Mouse (Mus musculus) erythroid progenitor cell, adult 5-6 weeks (primary cell): ENCODE data around the gene Kcnd2. TPM values are rescaled to one million over a fixed set of nuclear protein-coding genes. Genes with fewer than 3 reads are reported as not detected.
"Not testable (repeated sequence)": the region's sequence is repeated elsewhere in the genome, so short reads cannot be mapped to it uniquely, and the experiment has no call there.

ENCODE experiments used
- ATAC-seq: replicated peaks from 2 replicates; pipeline ENCODE4 v1.8.0; 2016; ENCODE audit warnings: moderate number of reproducible peaks, mild to moderate bottlenecking, moderate TSS enrichment, inconsistent platforms; ENCODE audit not compliant: poor library complexity, low FRiP score, severe bottlenecking
- total RNA-seq, 2 experiments: library from RNA; stranded (forward) in 1 of 2; stranded (reverse) in 1 of 2; fragments of 150-400 nt in 1 of 2; fragments of 186-747, 209-891 nt in 1 of 2; gene quantifications; 2 replicates each; pipeline versions ENCODE4 v1.2.3 to v1.2.4; 2015 to 2017; ENCODE audit warnings: low replicate concordance in 2 of 2

Kcnd2 gene
- total RNA-seq (2015; ENCODE audit: low replicate concordance): not detected in 2 replicates
- total RNA-seq (2017; ENCODE audit: low replicate concordance): not detected in 2 replicates

DNA sequence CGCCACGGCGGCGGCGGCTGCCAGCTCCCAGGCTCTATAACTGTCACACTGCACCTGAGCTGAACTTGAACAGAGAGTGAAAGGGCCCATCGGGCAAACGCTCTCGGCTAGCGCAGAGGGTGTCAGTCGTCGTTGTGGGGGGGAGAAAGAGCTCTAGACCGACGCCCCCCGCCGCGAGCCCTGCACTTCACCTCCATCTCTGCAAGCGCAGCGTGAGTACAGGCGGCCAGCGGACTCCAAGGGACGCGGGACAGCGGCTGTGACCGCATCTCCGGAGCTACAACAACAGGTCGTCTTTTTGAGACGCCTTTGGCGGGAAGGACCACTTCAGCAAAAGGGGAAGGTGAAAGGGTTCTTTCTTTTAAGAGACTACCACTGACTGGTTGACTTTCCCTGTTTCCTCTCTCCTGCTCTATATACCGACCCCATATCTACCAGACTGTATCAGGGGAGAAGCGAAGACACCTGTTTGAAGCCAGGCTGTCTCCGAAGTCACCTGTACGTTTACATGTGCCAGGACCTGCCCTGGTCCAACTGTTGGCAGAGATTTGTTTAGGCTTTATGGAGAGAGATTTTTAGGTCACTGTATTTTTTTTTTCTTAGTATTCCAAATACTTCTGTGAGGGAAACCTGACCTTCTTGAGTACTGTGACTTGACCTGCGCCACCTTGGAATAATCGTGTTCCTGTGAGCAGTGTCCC lies at the start of gene Kcnd2:
Gene Kcnd2 (plus strand): TSS at position 13 of the 701 bp plus-strand sequence.
- no peak for ATAC-seq

DNA sequence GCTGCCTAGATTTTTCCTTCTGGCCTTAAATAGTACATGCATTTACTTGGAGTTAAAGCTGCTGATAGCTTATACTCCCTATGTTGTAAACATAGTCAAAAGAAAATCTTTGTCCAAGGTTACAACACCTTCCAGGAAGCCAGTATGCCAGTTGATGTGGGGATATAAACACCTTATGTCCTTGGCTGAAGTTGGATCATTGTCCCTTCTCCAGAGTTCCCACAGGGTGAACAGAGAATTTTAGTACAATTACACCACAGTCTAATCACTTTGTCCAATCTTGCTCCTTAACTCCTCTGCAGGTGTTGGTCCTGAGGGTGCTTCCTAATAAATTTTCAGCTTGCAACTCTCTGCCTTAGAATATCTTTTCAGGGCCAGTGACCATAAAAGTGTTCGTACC lies 48.7 kb upstream of the Kcnd2 start:
- ATAC-seq: no peak

DNA sequence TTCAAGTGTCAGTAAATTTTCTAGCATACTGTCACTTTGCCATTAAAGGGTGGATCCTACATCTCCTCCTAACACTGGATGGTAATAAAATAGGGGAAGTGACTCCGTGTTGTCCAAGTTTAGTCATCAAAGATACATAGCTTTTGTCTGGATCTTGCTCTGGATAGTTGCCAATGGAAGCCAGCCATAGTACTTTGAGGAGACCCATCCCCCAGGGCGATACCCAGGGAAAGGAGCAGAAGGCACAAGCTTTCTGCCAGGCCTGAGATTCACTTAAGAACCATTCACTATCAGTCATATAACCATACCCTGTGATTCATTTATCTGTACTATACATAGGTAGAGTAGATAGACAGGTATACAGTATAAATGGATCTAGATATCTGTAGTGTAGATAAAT lies 20.0 kb upstream of the Kcnd2 start:
- ATAC-seq: no peak

DNA sequence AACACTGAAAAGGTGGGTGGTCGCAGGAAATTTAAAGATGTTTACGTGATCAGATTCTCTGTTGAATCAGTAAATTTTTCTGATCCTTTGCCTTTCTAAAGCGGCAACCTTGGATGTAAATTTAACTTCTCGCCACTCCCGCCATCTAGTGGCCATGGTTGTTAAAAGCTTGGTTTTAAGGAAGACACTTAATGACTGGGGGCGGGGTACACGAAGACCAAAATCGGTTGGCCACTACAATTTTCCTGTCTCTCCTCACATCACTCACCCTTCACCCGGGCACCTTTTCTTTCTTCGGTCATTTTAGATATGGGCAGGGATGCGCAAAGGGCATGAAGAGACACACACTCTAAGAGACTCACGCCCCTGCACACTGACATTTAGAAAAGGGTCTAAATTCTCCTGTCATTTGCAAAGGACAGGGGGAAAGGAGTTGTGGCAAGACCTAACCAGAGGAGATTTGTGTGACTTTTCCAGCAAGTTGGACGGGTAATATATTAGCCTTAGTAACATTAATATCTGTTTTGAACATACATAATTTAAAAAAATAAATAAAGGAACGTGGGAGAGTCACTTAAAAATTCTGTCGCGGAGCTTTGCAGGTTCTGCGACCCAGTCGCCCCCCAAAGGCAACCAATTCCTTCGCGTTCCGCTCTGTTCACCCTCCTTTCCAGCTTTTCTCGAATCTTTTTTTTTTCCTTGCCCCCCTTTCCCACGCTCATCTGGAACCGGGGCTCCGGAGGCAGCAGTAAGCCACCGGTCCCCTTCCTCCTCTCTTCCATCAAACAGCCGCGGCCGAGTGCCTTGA lies 1.2 kb upstream of the Kcnd2 start:
- ATAC-seq: no peak

DNA sequence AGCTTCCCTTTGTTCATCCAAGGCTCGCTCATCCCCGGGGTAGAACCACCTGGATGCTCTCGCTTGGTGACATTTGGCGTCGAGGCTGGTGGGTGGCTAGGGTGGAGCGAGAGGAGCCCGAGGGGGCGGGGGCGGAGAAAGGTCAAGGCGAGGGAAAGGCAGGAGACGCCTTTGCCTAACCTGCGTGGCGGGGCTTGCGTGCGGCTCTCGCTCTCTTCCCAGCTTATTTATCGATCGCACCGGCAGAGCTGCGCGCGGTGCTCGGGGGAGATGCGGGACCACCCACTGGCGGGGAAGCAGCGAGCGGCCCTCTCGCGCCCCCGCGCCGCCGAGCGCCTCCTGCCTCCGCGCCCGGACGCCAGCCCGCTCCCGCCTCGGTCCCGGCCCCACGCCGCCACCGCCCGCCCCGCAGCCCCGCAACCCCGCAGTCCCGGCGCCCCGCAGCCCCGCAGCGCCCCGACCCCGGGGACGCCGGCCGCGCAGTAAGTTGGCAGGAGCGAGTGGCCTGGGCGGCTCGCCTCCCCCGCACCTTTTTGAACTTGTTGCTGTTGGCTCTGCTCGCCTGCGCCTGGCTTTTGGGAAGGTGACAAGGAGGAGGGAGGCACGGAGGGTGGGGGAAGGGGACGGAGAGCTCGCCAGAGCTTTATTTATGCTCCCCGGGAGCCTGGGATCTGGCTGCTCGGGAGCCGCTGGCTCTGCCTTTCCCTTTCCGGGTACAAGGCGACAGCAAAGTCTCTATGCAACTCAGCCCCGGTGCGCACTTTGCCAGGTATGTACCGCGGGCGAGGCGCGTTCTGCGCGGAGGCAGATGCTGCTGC lies 421 bp upstream of the Kcnd2 start:
- no peak for ATAC-seq

DNA sequence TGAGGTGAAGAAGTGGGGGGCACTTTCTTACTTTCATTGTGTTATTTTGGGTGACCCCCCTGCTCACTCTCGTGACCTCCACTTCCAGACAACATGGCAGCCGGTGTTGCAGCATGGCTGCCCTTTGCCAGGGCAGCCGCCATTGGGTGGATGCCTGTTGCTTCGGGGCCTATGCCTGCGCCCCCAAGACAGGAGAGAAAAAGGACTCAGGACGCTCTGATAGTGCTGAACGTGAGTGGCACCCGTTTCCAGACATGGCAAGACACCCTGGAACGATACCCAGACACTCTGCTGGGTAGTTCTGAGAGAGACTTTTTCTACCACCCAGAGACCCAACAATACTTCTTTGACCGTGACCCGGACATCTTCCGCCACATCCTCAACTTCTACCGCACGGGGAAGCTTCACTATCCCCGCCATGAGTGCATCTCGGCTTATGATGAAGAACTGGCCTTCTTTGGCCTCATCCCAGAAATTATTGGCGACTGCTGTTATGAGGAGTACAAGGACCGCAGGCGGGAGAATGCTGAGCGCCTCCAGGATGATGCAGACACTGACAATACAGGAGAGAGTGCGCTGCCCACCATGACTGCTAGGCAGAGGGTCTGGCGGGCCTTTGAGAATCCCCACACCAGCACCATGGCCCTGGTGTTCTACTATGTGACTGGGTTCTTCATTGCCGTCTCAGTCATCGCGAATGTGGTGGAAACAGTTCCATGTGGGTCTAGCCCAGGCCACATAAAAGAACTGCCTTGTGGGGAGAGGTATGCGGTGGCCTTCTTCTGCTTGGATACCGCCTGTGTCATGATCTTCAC lies 1.1 kb downstream of the Kcnd2 start:
- no peak for ATAC-seq

DNA sequence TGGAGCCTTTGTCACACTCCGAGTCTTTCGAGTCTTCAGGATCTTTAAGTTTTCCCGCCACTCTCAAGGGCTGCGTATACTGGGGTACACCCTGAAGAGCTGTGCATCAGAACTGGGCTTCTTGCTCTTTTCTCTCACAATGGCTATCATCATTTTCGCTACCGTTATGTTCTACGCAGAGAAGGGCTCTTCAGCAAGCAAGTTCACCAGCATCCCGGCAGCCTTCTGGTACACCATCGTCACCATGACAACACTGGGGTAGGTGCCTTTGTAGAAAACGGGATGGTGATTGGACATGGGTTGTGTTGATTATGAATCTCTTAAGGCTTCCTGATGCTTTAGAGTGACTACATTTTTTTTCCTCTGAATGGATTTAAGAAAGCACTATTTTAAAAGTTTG lies 1.9 kb downstream of the Kcnd2 start:
- no peak for ATAC-seq

DNA sequence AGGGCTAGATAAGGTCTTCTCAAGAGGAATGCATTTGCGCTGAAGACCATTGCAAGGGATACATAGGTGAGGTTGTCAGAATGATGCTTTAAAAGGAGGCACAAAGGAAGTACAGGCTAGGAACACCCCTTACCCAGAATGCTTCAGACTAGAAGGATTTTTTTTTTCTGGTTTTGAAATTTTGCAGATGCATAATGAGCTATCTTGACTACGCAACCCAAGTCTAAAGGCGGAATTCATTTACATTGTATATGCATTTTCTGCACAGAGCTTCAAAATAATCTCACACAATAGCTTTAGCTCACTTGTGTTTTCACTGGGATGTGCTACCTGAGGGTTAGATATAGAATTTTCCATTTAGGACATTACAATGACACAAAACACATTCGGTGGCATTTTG lies 10.8 kb downstream of the Kcnd2 start:
- ATAC-seq: no peak

DNA sequence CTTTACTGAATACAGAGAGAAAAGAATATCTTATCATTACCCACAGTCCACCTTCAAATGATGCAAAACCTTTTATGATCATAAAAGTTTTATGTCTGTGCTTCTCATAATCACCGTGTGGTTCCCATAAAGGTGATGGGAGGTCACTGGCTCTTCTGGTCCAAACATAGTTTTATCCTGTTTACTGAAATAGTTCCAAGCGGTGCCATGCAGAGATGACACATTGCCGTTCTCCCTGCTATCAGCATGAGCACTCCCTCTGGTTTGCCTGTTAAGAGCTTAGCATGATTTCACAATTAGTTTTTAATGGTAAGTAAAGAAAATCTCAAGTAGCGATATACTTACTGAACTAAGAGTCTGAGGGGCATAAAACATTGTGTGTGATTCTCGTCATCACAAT lies 43.7 kb downstream of the Kcnd2 start:
- no peak for ATAC-seq

DNA sequence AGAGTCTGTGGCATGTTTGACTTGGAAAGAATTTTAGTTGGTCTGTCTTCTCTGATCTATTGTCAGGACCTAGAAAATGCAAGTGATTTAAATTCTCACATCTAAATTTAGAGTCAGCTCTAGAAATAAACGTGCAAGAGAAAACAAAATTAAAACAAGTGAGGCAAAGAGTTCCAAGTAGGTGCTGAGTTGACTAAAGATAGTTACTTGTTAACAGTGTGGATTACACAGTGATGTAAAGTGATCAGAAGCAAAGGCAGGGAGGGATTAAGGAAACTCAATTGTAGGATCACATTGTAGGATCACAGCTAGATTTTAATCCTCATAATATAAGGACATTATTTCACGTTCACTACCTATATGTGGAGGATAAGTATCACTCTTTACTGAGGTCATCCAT lies 52.6 kb downstream of the Kcnd2 start:
- no peak for ATAC-seq

DNA sequence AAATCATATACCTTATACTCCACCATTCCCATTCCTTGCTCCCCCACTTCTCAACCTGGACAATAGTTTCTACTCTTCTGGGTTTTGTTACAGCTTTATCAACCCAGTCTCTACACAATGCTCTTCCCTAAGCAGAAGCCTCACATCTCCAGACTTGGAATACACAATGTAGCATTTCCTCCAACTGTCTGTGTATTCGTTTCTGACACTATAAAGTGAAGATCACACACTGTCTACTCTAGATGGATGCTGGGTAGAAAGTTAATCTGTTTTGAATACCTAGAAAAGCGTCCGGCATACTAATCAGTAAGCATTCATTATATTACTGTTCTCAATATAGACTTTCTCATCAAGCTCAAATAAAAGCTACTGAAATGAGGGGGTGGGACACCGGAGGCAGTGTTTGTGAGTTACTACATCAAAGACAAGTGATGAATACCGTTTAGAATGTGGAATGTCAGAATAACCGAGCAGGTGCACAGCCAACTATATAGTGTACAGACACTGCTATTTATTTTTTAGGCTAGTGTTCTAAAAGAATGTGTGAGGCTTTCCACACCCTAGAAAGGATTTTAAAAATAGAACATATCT lies 62.1 kb downstream of the Kcnd2 start:
- no peak for ATAC-seq

DNA sequence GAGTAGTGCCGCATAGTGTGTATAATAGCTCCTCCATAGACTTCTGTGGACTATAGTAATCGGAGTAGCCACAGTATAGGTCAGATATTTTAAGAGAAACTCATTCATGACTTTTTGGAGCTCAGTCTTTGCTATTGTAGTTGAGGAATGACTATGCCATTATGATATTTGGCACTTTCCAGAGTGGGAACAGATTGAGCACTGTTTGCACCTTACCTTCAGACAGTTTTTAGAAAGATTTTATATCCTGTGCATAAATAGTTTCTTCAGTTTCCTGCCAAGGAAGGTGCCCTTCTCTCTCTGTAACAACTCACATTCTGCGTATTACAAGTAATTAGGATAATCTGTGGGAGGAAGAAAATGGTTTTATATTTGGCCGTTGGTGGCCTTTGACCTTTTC lies 89.6 kb downstream of the Kcnd2 start:
- ATAC-seq: no peak

DNA sequence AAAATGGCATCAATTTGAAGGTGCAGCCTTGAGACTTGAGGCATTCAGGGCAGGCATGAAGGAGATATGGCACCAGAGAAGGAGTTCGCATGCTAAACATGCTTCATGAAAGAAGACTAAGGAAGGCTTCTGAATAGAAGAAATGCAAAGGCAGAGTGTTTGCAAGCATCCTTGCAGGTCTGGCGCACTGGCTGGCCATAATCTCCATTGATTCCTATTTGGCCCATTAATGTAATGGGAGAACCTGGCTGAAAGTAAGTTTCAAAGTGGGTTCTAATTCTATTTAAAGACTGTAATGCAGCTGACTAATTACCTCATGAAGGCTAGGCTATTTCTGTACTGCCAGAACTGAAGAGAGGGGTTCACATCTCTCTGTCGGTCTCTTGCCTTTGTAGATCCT lies 94.9 kb downstream of the Kcnd2 start:
- no peak for ATAC-seq

DNA sequence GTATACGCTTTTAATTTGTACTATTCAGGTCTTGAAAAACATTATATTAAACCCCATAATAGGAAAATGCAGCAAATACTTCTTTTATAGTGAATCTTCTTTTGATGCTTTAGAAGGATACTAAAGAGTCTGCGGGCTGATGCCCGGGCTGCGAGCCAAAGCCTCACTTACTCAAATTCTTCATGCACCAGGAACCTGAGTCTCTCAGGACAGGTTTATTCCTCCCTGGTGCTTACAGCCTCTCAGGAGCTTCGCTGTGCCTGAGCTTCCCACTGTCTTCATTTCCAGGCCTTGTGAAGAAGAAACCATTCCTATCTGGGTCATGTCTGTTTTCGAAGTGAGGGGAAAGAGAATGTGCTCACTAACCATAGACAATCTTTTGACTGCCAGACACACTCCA lies 106.1 kb downstream of the Kcnd2 start:
- no peak for ATAC-seq

DNA sequence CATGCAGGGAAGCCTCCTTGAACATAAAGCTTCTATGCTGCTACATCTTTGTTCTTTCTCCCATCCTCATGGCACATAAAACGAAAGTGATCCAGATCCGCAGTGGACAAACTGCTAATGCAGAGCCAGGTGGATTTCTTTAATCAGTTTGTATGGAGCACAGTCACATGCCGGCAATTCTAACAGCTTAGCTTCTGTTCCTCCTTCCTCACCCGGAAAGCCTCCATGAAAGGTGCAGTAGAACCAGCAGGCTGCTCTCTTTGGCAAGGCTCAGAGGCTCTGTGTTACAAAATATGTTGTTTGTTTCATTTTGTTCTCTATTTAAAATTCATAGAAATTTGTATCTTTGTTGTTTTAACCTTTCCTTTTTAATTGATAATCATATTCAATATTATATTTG lies 106.9 kb downstream of the Kcnd2 start:
- no peak for ATAC-seq

DNA sequence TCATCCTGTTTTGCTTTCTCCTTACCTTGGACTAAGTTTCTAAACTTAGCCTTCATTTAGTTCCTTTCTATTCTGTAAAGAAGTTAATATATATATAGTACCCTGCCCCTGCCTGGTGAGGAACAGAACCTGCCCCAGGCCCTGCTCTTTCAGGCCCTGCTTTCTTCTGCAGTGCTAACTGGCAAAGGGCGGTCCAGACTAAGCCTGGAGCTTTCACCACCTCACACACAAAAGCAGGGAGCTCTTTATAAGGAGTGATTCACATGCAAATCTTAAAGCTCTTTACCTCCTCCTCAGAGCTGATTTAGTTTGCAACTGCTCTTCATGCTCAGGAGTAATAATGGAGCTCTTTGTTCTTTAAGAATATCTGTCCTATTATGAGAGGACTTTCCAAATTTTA lies 109.9 kb downstream of the Kcnd2 start:
- no peak for ATAC-seq

DNA sequence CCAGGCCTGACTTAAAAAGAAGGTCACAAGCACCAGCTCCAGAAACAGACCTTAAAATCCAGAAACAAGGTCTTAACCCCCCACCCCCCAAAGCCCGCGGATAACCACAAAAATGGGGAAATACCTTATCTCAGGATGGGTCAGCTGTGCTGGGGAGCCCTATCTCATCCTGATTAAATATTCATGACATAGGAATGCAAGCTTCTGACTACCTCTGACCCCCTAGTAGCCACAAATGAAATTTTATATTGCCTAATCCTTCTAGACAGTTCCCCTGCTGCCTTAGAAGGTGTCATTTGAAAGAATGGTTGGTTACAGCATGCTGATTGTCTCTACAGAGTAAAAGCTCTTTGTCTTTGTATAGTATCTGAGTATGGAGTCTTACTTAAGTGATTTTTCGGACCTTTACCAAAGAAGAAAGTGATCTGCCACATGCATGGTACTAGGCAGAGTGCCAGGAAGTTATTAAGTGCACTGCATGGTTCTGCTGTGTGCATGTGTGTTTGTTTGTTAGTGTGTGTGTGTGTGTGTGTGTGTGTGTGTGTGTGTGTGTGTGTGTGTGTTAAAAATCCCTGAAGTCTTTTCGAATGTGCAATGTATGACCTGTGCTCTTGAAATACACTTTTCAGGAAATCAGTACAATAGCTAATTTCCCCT lies 111.9 kb downstream of the Kcnd2 start:
- ATAC-seq: no peak

DNA sequence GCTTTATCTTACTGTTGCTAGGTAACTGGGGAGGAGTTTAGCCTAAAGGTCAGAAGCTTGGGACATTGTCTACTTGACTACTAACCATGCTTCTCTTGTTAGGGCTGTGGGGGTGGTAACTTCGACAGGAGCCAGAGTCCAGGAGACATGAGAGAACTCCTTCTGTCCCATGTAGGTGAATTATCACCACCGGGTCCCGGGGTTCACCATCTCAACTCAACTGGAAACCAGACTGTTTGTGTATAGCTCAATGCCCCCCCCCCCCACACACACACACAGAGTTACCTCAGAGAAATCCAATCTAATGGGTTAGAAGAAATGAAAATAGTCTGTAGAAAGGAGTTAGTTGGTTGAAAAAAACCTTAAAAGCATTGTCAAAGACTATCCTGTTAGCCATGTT lies 170.0 kb downstream of the Kcnd2 start:
- not testable (repeated sequence) for ATAC-seq

DNA sequence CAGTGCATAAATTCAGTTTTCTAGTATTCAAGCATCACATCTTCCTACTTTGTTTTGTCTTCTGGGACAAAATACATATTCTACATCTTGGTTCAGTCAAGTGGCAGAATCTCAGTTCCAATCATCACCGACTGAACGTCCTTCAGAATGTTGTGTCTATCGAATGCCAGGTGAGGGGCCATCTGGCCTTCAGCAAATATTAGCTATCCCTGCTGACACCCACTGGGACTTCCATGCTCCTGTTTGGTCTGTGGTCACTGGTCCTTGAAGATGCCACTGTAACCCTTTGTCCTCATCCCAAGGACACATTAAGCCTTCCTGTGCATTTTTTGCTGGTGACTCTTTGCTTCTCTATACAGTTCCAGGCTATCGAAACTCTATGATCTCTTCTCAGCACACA lies 176.5 kb downstream of the Kcnd2 start:
- no peak for ATAC-seq
